Mouse (Mus musculus): ENCODE results near the gene Kcnq1.

The Kcnq1 gene

DNA sequence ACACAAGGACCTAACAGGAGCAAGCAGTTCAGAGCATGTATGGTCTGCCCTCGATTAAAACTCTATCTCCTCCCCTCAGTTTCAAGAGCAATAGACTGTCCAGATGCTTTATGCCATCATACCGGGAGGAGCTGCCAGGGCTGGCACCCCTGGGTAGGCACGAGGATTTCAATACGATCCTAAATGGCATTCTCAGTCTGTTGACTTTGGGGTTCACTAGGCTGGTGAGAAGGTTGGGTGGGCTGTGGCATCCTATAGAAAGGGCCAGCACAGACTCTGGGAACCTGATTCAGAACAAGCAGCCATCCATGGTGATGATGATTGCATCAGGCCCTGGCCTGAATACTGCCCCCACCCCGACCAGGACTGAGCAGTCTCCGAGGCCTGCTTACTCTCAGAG, 79.3 kb downstream of the Kcnq1 start:
- no peak for DNase-seq (ENCODE audit: low read depth, low spot score)

DNA sequence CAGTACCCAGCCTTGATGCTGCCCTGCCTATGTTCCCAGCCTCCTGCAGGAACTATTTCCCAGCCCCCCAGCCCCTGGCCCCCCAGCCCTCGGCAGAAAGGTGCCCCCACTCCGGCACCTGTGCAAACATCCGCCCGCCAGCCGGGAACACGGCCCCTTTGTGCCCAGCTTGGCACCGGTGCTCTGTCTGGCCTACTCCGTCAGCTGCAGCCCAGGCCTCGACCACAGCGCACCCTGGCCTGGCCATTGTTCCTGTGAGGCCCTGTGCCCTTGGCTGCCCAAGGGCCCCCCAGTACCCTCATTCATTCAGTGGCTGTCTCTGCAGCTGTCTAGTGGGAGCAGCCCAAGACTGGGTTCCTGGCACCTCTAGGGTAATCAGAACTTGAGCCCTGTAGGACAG, 80.2 kb downstream of the Kcnq1 start:
- DNase-seq (ENCODE audit: low read depth, low spot score), result peak; percentile 43

- DNase-seq (ENCODE audit: low read depth, low spot score), result no peak
These were observed 81.0 kb downstream of the Kcnq1 start for GRCm38 (mm10) chr7:143187181-143187580.

GRCm38 (mm10) chr7:143188589-143188988, 82.4 kb downstream of the Kcnq1 start:
- DNase-seq (ENCODE audit: low read depth, low spot score), result no peak

DNA sequence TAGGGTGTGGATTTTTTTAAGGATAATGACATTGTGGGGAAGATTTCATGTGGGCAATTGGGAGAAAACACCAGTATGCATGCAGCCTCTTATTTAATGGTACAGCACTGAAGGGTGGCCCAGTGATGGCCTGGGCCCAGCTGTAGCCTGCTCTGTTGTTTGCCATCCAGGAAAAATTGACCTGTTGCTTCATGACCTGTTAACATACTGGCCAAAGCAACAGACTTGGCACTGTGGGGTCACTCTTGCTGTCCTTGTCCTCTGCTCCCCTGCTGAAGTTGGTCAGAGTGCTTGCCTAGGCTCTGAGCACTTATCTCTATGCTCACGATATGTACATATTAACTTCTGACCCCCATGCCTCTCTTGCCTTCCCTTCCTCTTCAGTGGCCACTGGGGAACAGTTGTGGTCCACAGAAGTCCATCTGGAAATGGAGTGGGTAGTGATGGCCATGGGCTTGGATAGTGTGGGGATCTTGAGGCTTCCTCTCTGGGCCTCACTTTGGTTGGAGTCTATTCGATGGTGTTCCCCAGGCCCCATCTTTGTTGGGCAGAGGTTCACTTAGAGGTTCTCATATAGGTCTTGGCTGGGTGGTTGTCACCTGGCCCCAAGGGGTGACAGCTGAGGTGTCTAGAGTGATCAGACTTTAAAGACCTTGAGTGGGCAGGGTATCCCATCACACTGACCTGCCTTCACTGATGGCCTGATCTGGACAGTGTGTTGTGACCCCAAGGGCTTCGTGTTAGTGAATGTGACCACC, 84.0 kb downstream of the Kcnq1 start:
- no peak for DNase-seq (ENCODE audit: low read depth, low spot score)

DNA sequence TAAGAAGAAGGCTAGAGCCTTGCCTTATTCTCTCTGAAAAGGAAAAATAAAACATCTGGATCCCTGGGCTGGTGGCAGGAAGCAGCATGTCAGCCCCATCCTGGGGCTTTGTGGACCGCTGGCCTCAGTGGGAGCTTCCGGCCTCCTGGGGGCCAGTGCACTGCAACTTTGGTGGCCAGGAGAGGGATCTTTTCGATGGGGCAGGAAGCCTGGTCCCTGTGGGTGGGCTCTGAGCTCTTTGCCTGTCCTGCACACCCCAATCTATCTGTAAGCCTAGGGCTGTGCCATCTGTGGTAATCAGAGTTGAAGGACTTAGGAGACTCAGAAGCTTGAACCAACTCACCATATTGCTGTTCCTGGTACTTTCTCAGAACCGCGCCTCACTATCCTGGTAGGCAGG, 84.7 kb downstream of the Kcnq1 start:
- no peak for DNase-seq (ENCODE audit: low read depth, low spot score)

GRCm38 (mm10) chr7:143192392-143192791, 86.2 kb downstream of the Kcnq1 start:
- no peak for DNase-seq (ENCODE audit: low read depth, low spot score)

DNA sequence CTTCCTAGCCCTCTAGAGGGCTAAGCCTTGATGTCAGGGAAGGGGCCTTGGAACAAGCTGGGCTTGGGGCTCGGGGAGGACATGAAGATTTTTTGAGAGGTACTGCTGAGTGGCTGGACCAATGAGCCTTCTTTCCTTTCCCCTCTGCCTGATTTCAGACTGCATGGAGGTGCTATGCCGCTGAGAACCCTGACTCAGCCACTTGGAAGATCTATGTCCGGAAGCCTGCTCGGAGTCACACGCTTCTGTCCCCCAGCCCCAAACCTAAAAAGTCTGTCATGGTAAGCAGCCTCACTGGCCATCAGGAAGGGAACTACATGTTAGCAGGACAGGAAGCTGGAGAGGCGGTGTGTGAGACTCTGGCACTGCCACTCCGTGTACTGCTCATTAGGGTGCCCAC, 87.9 kb downstream of the Kcnq1 start:
- DNase-seq (ENCODE audit: low read depth, low spot score), result no peak

DNA sequence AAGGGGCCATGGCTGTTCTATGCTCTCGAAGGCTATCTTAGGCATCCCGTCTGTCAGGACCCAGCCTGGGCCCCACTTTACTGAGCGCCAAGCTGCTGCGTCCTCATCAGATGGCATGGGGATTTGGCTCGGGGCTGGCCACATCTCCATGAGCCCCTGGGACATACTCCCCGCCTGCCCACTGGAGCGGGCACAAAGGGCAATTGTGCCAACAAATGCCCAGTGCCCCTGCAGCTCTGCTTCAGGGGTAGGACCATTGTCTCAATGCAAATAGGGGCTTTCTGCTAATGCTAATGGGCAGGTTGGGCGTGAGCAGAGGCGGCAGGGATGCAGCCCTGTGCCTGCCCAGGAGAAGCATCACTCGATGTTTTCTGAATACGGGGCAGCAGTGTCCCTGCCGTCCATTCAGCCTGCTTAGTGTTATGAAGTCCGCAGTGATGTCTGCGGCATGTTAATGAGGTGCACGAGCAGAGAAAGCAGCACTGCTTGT, 91.8 kb downstream of the Kcnq1 start:
- DNase-seq (ENCODE audit: low read depth, low spot score), result peak; percentile 6

DNA sequence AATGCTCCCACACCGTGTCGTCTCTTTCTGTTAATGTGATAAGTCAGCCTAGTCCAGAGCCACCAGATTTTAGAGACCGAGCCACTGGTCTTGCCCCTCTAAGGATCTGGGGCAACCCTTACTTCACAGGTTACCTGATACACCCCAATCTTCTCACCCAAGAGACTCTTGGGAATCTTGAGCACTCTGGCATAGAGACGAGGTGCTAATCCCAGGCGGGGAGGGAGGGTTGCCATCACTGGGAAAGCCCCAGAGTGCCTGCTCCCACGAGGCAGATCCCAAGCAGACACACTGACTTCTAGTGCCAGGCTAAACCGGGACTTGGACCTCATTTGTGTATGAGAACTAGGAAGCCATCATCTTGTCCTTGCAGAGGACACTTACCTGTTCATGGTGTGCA, 92.3 kb downstream of the Kcnq1 start:
- DNase-seq (ENCODE audit: low read depth, low spot score), result no peak

- no peak for DNase-seq (ENCODE audit: low read depth, low spot score)
These were observed 95.1 kb downstream of the Kcnq1 start for GRCm38 (mm10) chr7:143201255-143201654.

GRCm38 (mm10) chr7:143203897-143204296, 97.7 kb downstream of the Kcnq1 start:
- DNase-seq (ENCODE audit: low read depth, low spot score), result no peak

- no peak for DNase-seq (ENCODE audit: low read depth, low spot score)
These were observed 100.9 kb downstream of the Kcnq1 start for GRCm38 (mm10) chr7:143207044-143207443.

- no peak for DNase-seq (ENCODE audit: low read depth, low spot score)
These were observed 104.6 kb downstream of the Kcnq1 start for GRCm38 (mm10) chr7:143210796-143211195.

GRCm38 (mm10) chr7:143251206-143251605, 145.0 kb downstream of the Kcnq1 start:
- DNase-seq (ENCODE audit: low read depth, low spot score), result no peak

- no peak for DNase-seq (ENCODE audit: low read depth, low spot score)
These were observed 147.1 kb downstream of the Kcnq1 start for GRCm38 (mm10) chr7:143253126-143253871.

- no peak for DNase-seq (ENCODE audit: low read depth, low spot score)
These were observed 148.7 kb downstream of the Kcnq1 start for GRCm38 (mm10) chr7:143254901-143255300.

DNA sequence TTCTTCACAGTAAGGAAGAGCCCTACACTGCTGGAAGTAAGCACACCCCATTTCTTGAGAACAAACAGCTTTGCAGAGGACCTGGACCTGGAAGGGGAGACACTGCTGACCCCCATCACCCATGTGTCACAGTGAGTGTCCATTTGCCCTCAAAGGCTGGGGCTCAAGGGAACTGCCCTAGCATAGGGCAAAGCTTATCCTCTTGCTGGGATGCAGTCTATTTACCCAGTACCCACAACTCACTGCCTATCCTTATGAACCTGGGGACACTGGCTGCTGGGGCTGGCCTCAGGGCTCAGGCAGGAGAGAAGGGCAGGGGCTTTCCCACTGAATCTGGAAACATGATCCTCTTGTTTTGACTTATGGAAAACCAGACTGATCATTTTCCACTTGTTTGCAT, 155.1 kb downstream of the Kcnq1 start:
- no peak for DNase-seq (ENCODE audit: low read depth, low spot score)

DNA sequence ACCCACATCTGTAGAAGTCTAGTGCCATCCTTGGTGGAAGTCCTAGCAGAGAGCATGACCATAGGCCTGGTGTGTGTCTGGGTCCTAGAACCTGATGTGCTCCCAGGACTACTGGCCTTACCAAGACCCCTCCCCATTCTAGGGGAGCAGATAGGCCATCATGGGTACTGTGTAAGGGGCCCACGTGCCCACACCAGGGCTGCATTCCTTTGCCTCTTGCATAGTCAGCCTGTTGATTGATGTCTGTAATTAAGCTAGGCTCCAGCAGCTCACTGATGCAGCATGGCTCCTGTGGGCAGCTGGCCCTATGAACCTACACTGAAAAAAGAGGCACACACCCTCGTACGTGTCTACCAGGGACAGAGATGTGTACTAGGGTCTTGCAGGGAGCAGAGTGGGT, 157.4 kb downstream of the Kcnq1 start:
- no peak for DNase-seq (ENCODE audit: low read depth, low spot score)

DNA sequence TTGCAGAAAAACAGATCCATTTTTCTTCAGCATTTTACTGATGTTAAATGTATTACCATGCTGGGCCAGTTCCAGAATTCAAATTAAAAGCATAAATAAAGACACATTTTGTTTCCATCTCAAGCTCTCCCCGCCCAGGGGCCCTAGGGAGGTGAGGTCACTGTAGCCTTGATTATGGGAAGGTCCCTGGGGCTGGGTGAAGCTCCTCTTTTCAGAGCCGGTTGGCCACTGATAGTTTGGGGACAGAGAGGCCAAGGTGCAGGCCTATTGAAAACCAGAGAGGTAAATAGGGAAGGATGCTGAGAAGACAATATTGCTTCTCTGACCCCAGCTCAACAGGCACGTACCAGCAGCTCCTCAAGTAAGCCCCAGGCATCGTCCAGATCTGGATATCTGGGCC, 157.8 kb downstream of the Kcnq1 start:
- DNase-seq (ENCODE audit: low read depth, low spot score), result no peak

- DNase-seq (ENCODE audit: low read depth, low spot score), result no peak
These were observed 159.2 kb downstream of the Kcnq1 start for GRCm38 (mm10) chr7:143265386-143265785.

- DNase-seq (ENCODE audit: low read depth, low spot score), result no peak
These were observed 159.8 kb downstream of the Kcnq1 start for GRCm38 (mm10) chr7:143265829-143266438.

DNA sequence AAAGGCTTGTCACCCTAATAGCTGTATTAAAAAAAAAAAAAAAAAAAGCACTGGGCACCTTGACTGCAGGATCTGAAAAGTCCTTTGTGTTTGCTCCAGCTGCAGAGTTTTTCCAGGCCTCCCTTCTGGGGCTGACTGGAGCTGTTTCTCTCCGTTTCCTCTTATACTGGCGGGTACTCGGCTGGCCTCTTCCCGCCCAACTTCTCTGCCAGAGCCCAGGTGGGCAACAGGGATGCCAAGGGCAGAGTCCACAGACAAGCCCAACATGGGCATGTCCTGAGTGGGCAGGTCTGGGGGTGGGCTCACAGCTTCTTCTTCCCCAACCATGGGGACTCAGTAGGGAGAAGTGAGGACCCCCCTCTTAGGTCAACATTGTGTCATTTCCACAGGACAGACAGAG, 167.6 kb downstream of the Kcnq1 start:
- no peak for DNase-seq (ENCODE audit: low read depth, low spot score)
